Mouse (Mus musculus): Measurements from ENCODE around the gene Arfgap2. TPM values are rescaled to one million over a fixed set of nuclear protein-coding genes. Genes with fewer than 3 reads are reported as not detected.

Arfgap2 gene
- polyA plus RNA-seq, 1 experiment from 2014 or later, result 82.9 TPM

GRCm38 (mm10) chr2:91320559-91321529, 56.1 kb downstream of the Arfgap2 start:
- no peak overlapping the region for H3K4me3 ChIP-seq (ENCODE audit: low read depth, low read length)
- no peak overlapping the region for H3K9ac ChIP-seq (replicated peaks; ENCODE audit: low read length)
- no peaks in the 10 kb centered on the region for H3K36me3 ChIP-seq (replicated peaks; ENCODE audit: control insufficient read depth, insufficient read depth, low read depth, low read length)
- H3K9me3 ChIP-seq (replicated peaks; ENCODE audit: control insufficient read depth, low read length), result no peaks in the 10 kb centered on the region
- DNase-seq (ENCODE audit: low spot score) (no peak), ATAC-seq (replicated peaks; ENCODE audit: insufficient number of reproducible peaks, low FRiP score, low TSS enrichment, low read depth) (no peak)
- H3K27me3 ChIP-seq (ENCODE audit: control insufficient read depth, insufficient read depth, low read length), result no peaks in the 10 kb centered on the region
- no peaks in the 10 kb centered on the region for H3K4me1 ChIP-seq (ENCODE audit: control insufficient read depth, insufficient read depth, low read length)
- H3K4me2 ChIP-seq (ENCODE audit: low read depth, low read length), result no peak overlapping the region
- 92% methylated on average over 10 of the region's 10 CpGs for WGBS
- no peak overlapping the region for H3K27ac ChIP-seq (replicated peaks; ENCODE audit: low read depth, low read length)

- DNase-seq (ENCODE audit: low spot score), result no peak
- H3K4me2 ChIP-seq (ENCODE audit: low read depth, low read length), result no peak overlapping the region
- H3K36me3 ChIP-seq (replicated peaks; ENCODE audit: control insufficient read depth, insufficient read depth, low read depth, low read length), result no peaks in the 10 kb centered on the region
- no peaks in the 10 kb centered on the region for H3K9me3 ChIP-seq (replicated peaks; ENCODE audit: control insufficient read depth, low read length)
- 91% methylated on average over 2 of the region's 2 CpGs for WGBS
- H3K4me1 ChIP-seq (ENCODE audit: control insufficient read depth, insufficient read depth, low read length), result no peaks in the 10 kb centered on the region
- H3K27me3 ChIP-seq (ENCODE audit: control insufficient read depth, insufficient read depth, low read length), result no peaks in the 10 kb centered on the region
- no peak overlapping the region for H3K27ac ChIP-seq (replicated peaks; ENCODE audit: low read depth, low read length)
- no peak for ATAC-seq (replicated peaks; ENCODE audit: insufficient number of reproducible peaks, low FRiP score, low TSS enrichment, low read depth)
- H3K9ac ChIP-seq (replicated peaks; ENCODE audit: low read length), result no peak overlapping the region
- H3K4me3 ChIP-seq (ENCODE audit: low read depth, low read length), result no peak overlapping the region
Measured at GRCm38 (mm10) chr2:91321923-91322322, 57.1 kb downstream of the Arfgap2 start.

GRCm38 (mm10) chr2:91322490-91322889, 57.7 kb downstream of the Arfgap2 start:
- Histone ChIP-seq H3K4me3 (ENCODE audit: low read depth, low read length) (no peak overlapping the region), H3K27ac (replicated peaks; ENCODE audit: low read depth, low read length) (no peak overlapping the region), H3K36me3 (replicated peaks; ENCODE audit: control insufficient read depth, insufficient read depth, low read depth, low read length) (no peaks in the 10 kb centered on the region), H3K4me2 (ENCODE audit: low read depth, low read length) (no peak overlapping the region), H3K27me3 (ENCODE audit: control insufficient read depth, insufficient read depth, low read length) (no peaks in the 10 kb centered on the region), H3K9ac (replicated peaks; ENCODE audit: low read length) (no peak overlapping the region), H3K4me1 (ENCODE audit: control insufficient read depth, insufficient read depth, low read length) (no peaks in the 10 kb centered on the region), H3K9me3 (replicated peaks; ENCODE audit: control insufficient read depth, low read length) (no peaks in the 10 kb centered on the region)
- DNase-seq (ENCODE audit: low spot score) (no peak), ATAC-seq (replicated peaks; ENCODE audit: insufficient number of reproducible peaks, low FRiP score, low TSS enrichment, low read depth) (no peak)
- WGBS, result 83% methylated on average over 4 of the region's 4 CpGs

GRCm38 (mm10) chr2:91324346-91324745, 59.6 kb downstream of the Arfgap2 start:
- Histone ChIP-seq H3K4me1 (ENCODE audit: control insufficient read depth, insufficient read depth, low read length) (no peaks in the 10 kb centered on the region), H3K4me3 (ENCODE audit: low read depth, low read length) (no peak overlapping the region), H3K9me3 (replicated peaks; ENCODE audit: control insufficient read depth, low read length) (no peaks in the 10 kb centered on the region), H3K9ac (replicated peaks; ENCODE audit: low read length) (no peak overlapping the region), H3K27ac (replicated peaks; ENCODE audit: low read depth, low read length) (no peak overlapping the region), H3K27me3 (ENCODE audit: control insufficient read depth, insufficient read depth, low read length) (no peaks in the 10 kb centered on the region), H3K36me3 (replicated peaks; ENCODE audit: control insufficient read depth, insufficient read depth, low read depth, low read length) (no peaks in the 10 kb centered on the region), H3K4me2 (ENCODE audit: low read depth, low read length) (no peak overlapping the region)
- ATAC-seq (replicated peaks; ENCODE audit: insufficient number of reproducible peaks, low FRiP score, low TSS enrichment, low read depth) (no peak), DNase-seq (ENCODE audit: low spot score) (no peak)
- WGBS, result 82% methylated on average over 1 of the region's 1 CpGs

GRCm38 (mm10) chr2:91324761-91325421, 60.1 kb downstream of the Arfgap2 start:
- WGBS, result 53% methylated on average over 15 of the region's 15 CpGs
- Histone ChIP-seq H3K4me2 (ENCODE audit: low read depth, low read length) (no peak overlapping the region), H3K36me3 (replicated peaks; ENCODE audit: control insufficient read depth, insufficient read depth, low read depth, low read length) (no peaks in the 10 kb centered on the region), H3K4me3 (ENCODE audit: low read depth, low read length) (no peak overlapping the region), H3K27ac (replicated peaks; ENCODE audit: low read depth, low read length) (no peak overlapping the region; the same call in 1 of the 2 replicates), H3K27me3 (ENCODE audit: control insufficient read depth, insufficient read depth, low read length) (no peaks in the 10 kb centered on the region), H3K9me3 (replicated peaks; ENCODE audit: control insufficient read depth, low read length) (no peaks in the 10 kb centered on the region), H3K4me1 (ENCODE audit: control insufficient read depth, insufficient read depth, low read length) (no peaks in the 10 kb centered on the region), H3K9ac (replicated peaks; ENCODE audit: low read length) (no peak overlapping the region; the same call in 1 of the 2 replicates)
- no peak for ATAC-seq (replicated peaks; ENCODE audit: insufficient number of reproducible peaks, low FRiP score, low TSS enrichment, low read depth)
- DNase-seq (ENCODE audit: low spot score), result no peak

Other genes starting within 250 kb of the Arfgap2 start
- gene Rapsn, start 229.4 kb upstream of the Arfgap2 start, polyA plus RNA-seq (2014; fragmentation: Nextera tagmentation; extraction: Ambion mirVana), result 3.5 and 4.5 TPM in 2 replicates
- 388 and 406 TPM in 2 replicates for gene Psmc3, start 211.0 kb upstream of the Arfgap2 start, polyA plus RNA-seq (2014; fragmentation: Nextera tagmentation; extraction: Ambion mirVana)
- 22.0 and 22.1 TPM in 2 replicates for gene Slc39a13, start 194.6 kb upstream of the Arfgap2 start, polyA plus RNA-seq (2014; fragmentation: Nextera tagmentation; extraction: Ambion mirVana)
- gene Spi1, start 182.6 kb upstream of the Arfgap2 start, polyA plus RNA-seq (2014; fragmentation: Nextera tagmentation; extraction: Ambion mirVana), result 3.0 and 3.6 TPM in 2 replicates
- gene Mybpc3, start 146.8 kb upstream of the Arfgap2 start, polyA plus RNA-seq (2014; fragmentation: Nextera tagmentation; extraction: Ambion mirVana), result 0.25 and 1.6 TPM in 2 replicates
- 7.9 and 8.0 TPM in 2 replicates for gene Madd, start 81.1 kb upstream of the Arfgap2 start, polyA plus RNA-seq (2014; fragmentation: Nextera tagmentation; extraction: Ambion mirVana)
- gene Nr1h3, start 62.1 kb upstream of the Arfgap2 start, polyA plus RNA-seq (2014; fragmentation: Nextera tagmentation; extraction: Ambion mirVana), result 0.91 and 0.95 TPM in 2 replicates
- gene Acp2, start 62.1 kb upstream of the Arfgap2 start, polyA plus RNA-seq (2014; fragmentation: Nextera tagmentation; extraction: Ambion mirVana), result 31.1 and 37.2 TPM in 2 replicates
- gene Ddb2, start 28.0 kb upstream of the Arfgap2 start, polyA plus RNA-seq (2014; fragmentation: Nextera tagmentation; extraction: Ambion mirVana), result 11.4 and 12.6 TPM in 2 replicates
- 20.1 and 23.0 TPM in 2 replicates for gene Pacsin3, start 9.0 kb upstream of the Arfgap2 start, polyA plus RNA-seq (2014; fragmentation: Nextera tagmentation; extraction: Ambion mirVana)
- 79.8 and 84.7 TPM in 2 replicates for gene 1110051M20Rik, start 179.7 kb downstream of the Arfgap2 start, polyA plus RNA-seq (2014; fragmentation: Nextera tagmentation; extraction: Ambion mirVana)
- gene Lrp4, start 192.5 kb downstream of the Arfgap2 start, polyA plus RNA-seq (2014; fragmentation: Nextera tagmentation; extraction: Ambion mirVana), result 5.2 and 6.3 TPM in 2 replicates

All from embryonic facial prominence, embryonic 11.5 days (tissue).